Mouse (Mus musculus): ENCODE measurements around the gene Shank3. TPM values are rescaled to one million over a fixed set of nuclear protein-coding genes. Genes with fewer than 3 reads are reported as not detected.

The Shank3 gene
- total RNA-seq, 2 experiments from 2014 or later, result 47.0 to 56.3 TPM

DNA sequence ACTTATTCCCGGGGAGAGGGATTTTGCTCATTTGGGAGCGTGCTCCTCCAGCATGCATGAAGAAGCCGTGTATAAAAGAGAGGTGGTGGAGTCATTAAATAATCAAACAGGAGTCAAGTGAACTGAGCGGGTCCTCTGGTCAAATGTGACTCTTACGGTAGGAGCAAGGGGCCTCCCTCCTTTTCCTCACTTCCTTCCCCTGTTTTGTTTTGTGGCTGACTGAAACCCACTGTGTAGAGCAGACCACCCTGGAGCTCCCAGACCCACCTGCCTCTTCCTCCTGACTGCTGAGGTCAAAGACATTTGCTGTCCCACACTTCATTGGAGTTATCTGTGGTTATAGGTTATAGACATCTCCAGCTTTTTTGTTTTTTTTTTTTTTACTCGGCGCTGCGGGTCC lies 108.1 kb downstream of the Shank3 start:
- intact Hi-C loops (cut with DNase I), result no loop called here

GRCm38 (mm10) chr15:89607888-89608287 lies 108.5 kb downstream of the Shank3 start:
- intact Hi-C loops (cut with DNase I), result no loop called here
- DNase-seq, result no peak

More for the DNA sequence above, 108.1 kb downstream of the Shank3 start:
- no peak for DNase-seq

Other genes starting within 250 kb of the Shank3 start
- 10 to 100 TPM; 65.7 to 75.5 TPM for gene Sbf1, start 184.3 kb upstream of the Shank3 start, total RNA-seq (2021)
- gene Adm2, start 176.9 kb upstream of the Shank3 start, total RNA-seq (2021), result not detected
- not detected for gene Miox, start 165.2 kb upstream of the Shank3 start, total RNA-seq (2021)
- 10 to 100 TPM; 29.0 to 33.2 TPM for gene Lmf2, start 144.0 kb upstream of the Shank3 start, total RNA-seq (2021)
- gene Ncaph2, start 143.9 kb upstream of the Shank3 start, total RNA-seq (2021), result 10 to 100 TPM; 50.4 to 58.6 TPM
- 10 to 100 TPM; 25.2 to 28.2 TPM for gene Sco2, start 125.8 kb upstream of the Shank3 start, total RNA-seq (2021)
- gene Tymp, start 122.6 kb upstream of the Shank3 start, total RNA-seq (2021), result under 1 TPM; 0.41 to 0.64 TPM
- gene Odf3b, start 120.3 kb upstream of the Shank3 start, total RNA-seq (2021), result under 1 TPM; 0.97 to 0.98 TPM
- not detected for gene Klhdc7b, start 114.7 kb upstream of the Shank3 start, total RNA-seq (2021)
- not detected for gene Syce3, start 89.1 kb upstream of the Shank3 start, total RNA-seq (2021)
- 100 to 1,000 TPM; 573 to 577 TPM for gene Cpt1b, start 73.8 kb upstream of the Shank3 start, total RNA-seq (2021)
- gene C730034F03Rik, start 70.0 kb upstream of the Shank3 start, total RNA-seq (2021), result 1 to 10 TPM; 1.6 to 2.8 TPM
- 10 to 100 TPM; 14.5 to 17.8 TPM for gene Gm44502, start 69.9 kb upstream of the Shank3 start, total RNA-seq (2021)
- 10 to 100 TPM; 51.2 to 57.0 TPM for gene Chkb, start 69.7 kb upstream of the Shank3 start, total RNA-seq (2021)
- under 1 TPM; 0.05 to 0.33 TPM for gene Mapk8ip2, start 45.7 kb upstream of the Shank3 start, total RNA-seq (2021)
- 10 to 100 TPM; 12.2 to 14.1 TPM for gene Arsa, start 22.2 kb upstream of the Shank3 start, total RNA-seq (2021)
- gene Acr, start 68.7 kb downstream of the Shank3 start, total RNA-seq (2021), result under 1 TPM; 0.25 to 0.68 TPM
- 1 to 10 TPM; 4.4 to 5.4 TPM for gene Rabl2, start 92.3 kb downstream of the Shank3 start, total RNA-seq (2021)